Mouse (Mus musculus) neutrophil, adult 5-6 weeks (primary cell): ENCODE results near the gene Map4k1. TPM values are rescaled to one million over a fixed set of nuclear protein-coding genes. Genes with fewer than 3 reads are reported as not detected.

Experiments used
- ATAC-seq: fragments of 151-379, 151-347 bp; 2 replicates; pipeline ENCODE4 v1.8.0; 2017; ENCODE audit warnings: mild to moderate bottlenecking, moderate TSS enrichment; ENCODE audit not compliant: insufficient number of reproducible peaks, poor library complexity, low FRiP score, severe bottlenecking; ENCODE audit errors: extremely low read depth
- total RNA-seq: library from RNA; stranded (forward); fragments of 200-1000 nt; gene quantifications from 2 replicates; pipeline ENCODE4 v1.2.3, GENCODE M21; 2017

Gene Map4k1
- total RNA-seq, 1 experiment from 2014 or later, result 132 TPM

GRCm38 (mm10) chr7:29008714-29009113, 26.9 kb downstream of the Map4k1 start:
- peak; percentile 35; the same call in 1 of the 2 replicates for ATAC-seq

GRCm38 (mm10) chr7:29014984-29015383, 33.1 kb downstream of the Map4k1 start:
- no peak for ATAC-seq

- ATAC-seq, result no peak
Measured at GRCm38 (mm10) chr7:29016440-29016839, 34.6 kb downstream of the Map4k1 start.

GRCm38 (mm10) chr7:29017222-29017621, 35.4 kb downstream of the Map4k1 start:
- ATAC-seq, result no peak

- ATAC-seq, result no peak
Measured at GRCm38 (mm10) chr7:29019447-29020220, 37.8 kb downstream of the Map4k1 start.

GRCm38 (mm10) chr7:29022479-29022878, 40.6 kb downstream of the Map4k1 start:
- no peak for ATAC-seq

GRCm38 (mm10) chr7:29023514-29023913, 41.7 kb downstream of the Map4k1 start:
- ATAC-seq, result no peak

GRCm38 (mm10) chr7:29025566-29025965, 43.7 kb downstream of the Map4k1 start:
- ATAC-seq, result no peak

- ATAC-seq, result no peak
Measured at GRCm38 (mm10) chr7:29026195-29026594, 44.3 kb downstream of the Map4k1 start.

- ATAC-seq, result no peak
Measured at GRCm38 (mm10) chr7:29026811-29027210, 45.0 kb downstream of the Map4k1 start.

- no peak for ATAC-seq
Measured at GRCm38 (mm10) chr7:29028761-29029160, 46.9 kb downstream of the Map4k1 start.

GRCm38 (mm10) chr7:29029690-29030656, 48.1 kb downstream of the Map4k1 start:
- no peak for ATAC-seq

GRCm38 (mm10) chr7:29031641-29032040, 49.8 kb downstream of the Map4k1 start:
- ATAC-seq, result no peak

- peak; percentile 41; the same call in 1 of the 2 replicates for ATAC-seq
Measured at GRCm38 (mm10) chr7:29032685-29033084, 50.8 kb downstream of the Map4k1 start.

GRCm38 (mm10) chr7:29037261-29037660, 55.4 kb downstream of the Map4k1 start:
- ATAC-seq, result no peak

- ATAC-seq, result peak; percentile 81
Measured at GRCm38 (mm10) chr7:29039604-29039984, 57.7 kb downstream of the Map4k1 start.

- no peak for ATAC-seq
Measured at GRCm38 (mm10) chr7:29039985-29040661, 58.3 kb downstream of the Map4k1 start.

- ATAC-seq, result no peak
Measured at GRCm38 (mm10) chr7:29041194-29041593, 59.3 kb downstream of the Map4k1 start.

- no peak for ATAC-seq
Measured at GRCm38 (mm10) chr7:29043016-29043673, 61.3 kb downstream of the Map4k1 start.
